Mouse (Mus musculus): ENCODE results near the gene Eif2ak4. TPM values are rescaled to one million over a fixed set of nuclear protein-coding genes. Genes with fewer than 3 reads are reported as not detected.

Gene Eif2ak4
- polyA plus RNA-seq, 1 experiment from 2014 or later: 14.2 TPM

DNA sequence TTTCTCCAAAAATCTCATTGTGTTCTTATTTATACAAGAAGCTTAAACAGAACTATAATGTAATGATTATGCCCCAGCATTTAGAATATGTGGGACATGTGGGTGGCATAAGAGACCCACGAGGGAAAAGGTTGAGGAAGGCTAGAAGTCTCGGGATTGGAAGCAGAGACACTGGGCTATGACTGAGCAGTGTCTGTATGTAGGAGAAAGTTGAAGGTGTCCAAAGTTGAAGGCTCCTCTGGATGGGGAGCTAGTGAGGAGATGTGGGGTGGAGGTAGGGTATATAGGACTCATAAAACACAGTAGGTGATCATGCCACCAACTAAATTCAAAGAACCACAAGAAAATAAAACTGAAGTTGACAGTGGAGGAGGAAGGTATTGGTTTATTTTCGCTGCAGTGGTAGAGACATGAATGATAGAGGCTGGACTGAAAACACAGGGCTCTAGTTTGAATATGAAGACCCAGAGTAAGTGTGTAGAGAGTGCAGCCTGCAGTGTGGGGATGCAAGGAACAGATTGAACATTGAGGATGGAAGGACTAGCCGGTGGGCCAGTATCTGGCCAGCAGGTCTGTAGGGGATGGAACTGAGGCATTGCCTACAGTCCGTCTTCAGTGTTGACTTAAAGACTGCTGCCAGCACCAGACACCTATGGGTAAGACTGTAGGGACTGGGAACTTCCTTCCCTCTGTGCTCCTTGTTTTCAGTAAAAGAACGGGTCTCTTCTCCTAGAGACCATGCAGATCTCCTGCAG, 27.4 kb downstream of the Eif2ak4 start:
- no peak for DNase-seq (ENCODE audit: extremely low spot score, low spot score)
- Histone ChIP-seq H3K36me3 (replicated peaks) (peaks cover 91% of the 10 kb centered on the region), H3K4me1 (no peaks in the 10 kb centered on the region), H3K9me3 (no peaks in the 10 kb centered on the region), H3K27ac (no peak overlapping the region), H3K27me3 (ENCODE audit: poor library complexity, severe bottlenecking) (no peaks in the 10 kb centered on the region), H3K4me3 (no peak overlapping the region)
- 91% methylated on average over 6 of the region's 6 CpGs for WGBS

DNA sequence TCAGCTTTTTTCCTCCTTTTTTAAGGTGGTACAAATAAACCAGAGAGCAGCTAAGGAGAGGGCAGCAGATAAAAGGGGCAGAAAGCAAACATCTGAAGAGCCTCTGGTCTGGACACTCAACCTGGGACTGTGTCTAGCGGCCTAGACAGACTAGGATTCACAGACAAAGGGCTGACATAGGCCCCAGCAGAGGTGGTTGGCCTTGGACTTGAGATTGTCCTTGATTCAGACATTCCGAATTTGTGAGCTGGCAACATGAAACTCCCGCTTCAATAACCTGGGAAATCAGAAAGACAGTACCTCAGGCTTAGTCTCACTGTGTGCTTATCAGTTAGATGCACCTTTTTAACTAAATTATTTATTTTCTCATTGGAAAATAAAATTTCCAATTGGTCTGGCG, 29.7 kb downstream of the Eif2ak4 start:
- DNase-seq (ENCODE audit: extremely low spot score, low spot score): no peak
- no peaks in the 10 kb centered on the region for H3K27me3 ChIP-seq (ENCODE audit: poor library complexity, severe bottlenecking)
- H3K4me1 ChIP-seq: no peaks in the 10 kb centered on the region
- no peak overlapping the region for H3K4me3 ChIP-seq
- peaks cover 87% of the 10 kb centered on the region for H3K36me3 ChIP-seq (replicated peaks)
- H3K27ac ChIP-seq: no peak overlapping the region
- no peaks in the 10 kb centered on the region for H3K9me3 ChIP-seq
- 89% methylated on average over 4 of the region's 4 CpGs for WGBS

DNA sequence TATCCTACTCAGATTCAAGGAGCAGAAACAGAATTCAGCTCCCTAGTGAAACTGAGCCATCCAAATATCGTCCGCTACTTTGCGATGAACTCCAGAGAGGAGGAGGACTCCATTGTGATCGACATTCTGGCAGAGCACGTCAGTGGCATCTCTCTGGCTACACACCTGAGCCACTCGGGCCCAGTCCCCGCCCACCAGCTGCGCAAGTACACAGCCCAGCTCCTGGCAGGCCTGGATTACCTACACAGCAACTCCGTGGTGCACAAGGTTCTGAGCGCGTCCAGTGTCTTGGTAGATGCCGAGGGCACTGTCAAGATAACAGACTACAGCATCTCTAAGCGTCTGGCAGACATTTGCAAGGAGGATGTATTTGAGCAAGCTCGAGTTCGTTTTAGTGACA, 33.5 kb downstream of the Eif2ak4 start:
- H3K4me1 ChIP-seq: no peaks in the 10 kb centered on the region
- H3K4me3 ChIP-seq: no peak overlapping the region
- H3K36me3 ChIP-seq (replicated peaks): peaks cover 80% of the 10 kb centered on the region
- 91% methylated on average over 15 of the region's 15 CpGs for WGBS
- no peaks in the 10 kb centered on the region for H3K9me3 ChIP-seq
- H3K27ac ChIP-seq: no peak overlapping the region
- H3K27me3 ChIP-seq (ENCODE audit: poor library complexity, severe bottlenecking): no peaks in the 10 kb centered on the region
- DNase-seq (ENCODE audit: extremely low spot score, low spot score): no peak

DNA sequence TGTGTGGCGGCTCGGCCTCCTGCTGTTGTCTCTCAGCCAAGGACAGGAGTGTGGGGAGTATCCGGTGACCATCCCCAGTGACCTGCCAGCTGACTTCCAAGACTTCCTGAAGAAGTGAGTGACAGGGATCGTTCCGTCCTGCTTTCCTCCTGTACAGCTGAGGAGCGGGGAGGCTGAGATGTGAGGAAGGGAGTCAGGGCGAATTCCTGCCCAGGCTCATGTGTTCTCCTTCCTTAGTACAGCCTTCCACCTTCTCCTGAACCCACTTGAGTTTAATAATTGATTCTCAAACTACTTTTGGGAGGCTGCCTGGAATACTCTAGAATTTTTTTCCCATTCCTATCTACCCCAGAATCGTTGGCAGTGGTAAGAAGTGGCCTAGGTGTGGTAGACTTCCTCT, 34.0 kb downstream of the Eif2ak4 start:
- Histone ChIP-seq H3K4me3 (no peak overlapping the region), H3K27me3 (ENCODE audit: poor library complexity, severe bottlenecking) (no peaks in the 10 kb centered on the region), H3K36me3 (replicated peaks) (peaks cover 80% of the 10 kb centered on the region), H3K27ac (no peak overlapping the region), H3K9me3 (no peaks in the 10 kb centered on the region), H3K4me1 (no peaks in the 10 kb centered on the region)
- 90% methylated on average over 8 of the region's 8 CpGs for WGBS
- no peak for DNase-seq (ENCODE audit: extremely low spot score, low spot score)

DNA sequence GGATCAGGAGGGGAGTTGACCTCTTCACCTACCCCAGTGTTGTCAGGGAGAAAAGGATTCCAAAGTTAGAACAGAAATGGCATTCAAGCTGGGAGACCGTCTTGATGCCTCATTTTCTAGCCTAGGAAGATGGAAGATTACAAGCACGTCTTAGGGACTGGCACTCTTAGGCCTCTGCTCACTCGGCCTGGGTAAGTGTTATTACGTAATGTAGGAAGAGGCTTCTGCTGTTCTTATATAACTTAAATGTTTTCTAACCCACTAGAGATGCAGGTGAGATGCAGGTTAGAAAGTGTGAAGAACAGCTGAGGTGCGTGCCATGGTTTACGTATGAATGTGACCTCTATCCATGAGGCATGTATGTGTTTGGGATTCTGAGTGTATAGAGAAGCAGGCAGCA, 39.9 kb downstream of the Eif2ak4 start:
- no peak for DNase-seq (ENCODE audit: extremely low spot score, low spot score)
- Histone ChIP-seq H3K36me3 (replicated peaks) (peaks cover 84% of the 10 kb centered on the region), H3K9me3 (no peaks in the 10 kb centered on the region), H3K27ac (no peak overlapping the region), H3K4me3 (no peak overlapping the region), H3K27me3 (ENCODE audit: poor library complexity, severe bottlenecking) (no peaks in the 10 kb centered on the region), H3K4me1 (no peaks in the 10 kb centered on the region)
- WGBS: 88% methylated on average over 6 of the region's 6 CpGs

DNA sequence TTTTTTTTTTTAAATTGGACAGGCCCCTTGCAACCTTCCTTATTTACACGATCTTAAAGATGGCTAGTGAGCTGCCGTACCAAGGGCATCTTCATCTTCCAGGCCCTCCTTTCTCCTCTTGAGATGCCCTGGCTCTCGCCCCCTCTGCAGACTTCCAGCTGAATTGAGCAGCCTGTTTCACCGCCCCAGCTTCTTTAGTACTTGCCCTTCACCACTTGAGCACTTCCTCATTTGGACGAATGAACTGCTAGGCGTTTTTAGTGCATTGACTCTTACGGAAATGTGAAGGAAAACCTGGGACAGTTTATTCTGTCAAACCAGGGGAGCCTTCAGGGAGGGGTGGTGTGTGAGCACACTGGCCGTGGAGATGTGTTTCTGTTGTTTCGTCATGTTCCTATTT, 40.9 kb downstream of the Eif2ak4 start:
- H3K9me3 ChIP-seq: no peaks in the 10 kb centered on the region
- 85% methylated on average over 9 of the region's 9 CpGs for WGBS
- no peak for DNase-seq (ENCODE audit: extremely low spot score, low spot score)
- H3K4me3 ChIP-seq: no peak overlapping the region
- H3K4me1 ChIP-seq: no peaks in the 10 kb centered on the region
- H3K27ac ChIP-seq: no peak overlapping the region
- no peaks in the 10 kb centered on the region for H3K27me3 ChIP-seq (ENCODE audit: poor library complexity, severe bottlenecking)
- peaks cover 90% of the 10 kb centered on the region for H3K36me3 ChIP-seq (replicated peaks)

DNA sequence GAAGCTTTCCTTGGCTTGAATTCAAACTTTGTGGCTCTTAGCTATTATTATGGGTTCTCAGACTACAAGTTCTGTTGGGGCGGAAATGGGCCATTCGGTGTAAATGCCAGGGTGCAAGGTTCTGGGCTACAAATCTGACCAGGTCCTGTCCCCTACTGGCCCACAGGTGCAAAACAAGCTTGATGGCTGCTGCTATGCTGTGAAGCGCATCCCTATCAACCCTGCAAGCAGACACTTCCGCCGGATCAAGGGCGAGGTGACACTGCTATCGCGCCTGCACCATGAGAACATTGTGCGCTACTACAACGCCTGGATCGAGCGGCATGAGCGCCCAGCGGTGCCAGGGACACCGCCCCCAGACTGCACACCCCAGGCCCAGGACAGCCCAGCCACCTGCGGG, 42.2 kb downstream of the Eif2ak4 start:
- Histone ChIP-seq H3K27me3 (ENCODE audit: poor library complexity, severe bottlenecking) (no peaks in the 10 kb centered on the region), H3K4me1 (no peaks in the 10 kb centered on the region), H3K9me3 (no peaks in the 10 kb centered on the region), H3K4me3 (no peak overlapping the region), H3K36me3 (replicated peaks) (peaks cover 92% of the 10 kb centered on the region), H3K27ac (no peak overlapping the region)
- WGBS: 82% methylated on average over 16 of the region's 16 CpGs
- no peak for DNase-seq (ENCODE audit: extremely low spot score, low spot score)

DNA sequence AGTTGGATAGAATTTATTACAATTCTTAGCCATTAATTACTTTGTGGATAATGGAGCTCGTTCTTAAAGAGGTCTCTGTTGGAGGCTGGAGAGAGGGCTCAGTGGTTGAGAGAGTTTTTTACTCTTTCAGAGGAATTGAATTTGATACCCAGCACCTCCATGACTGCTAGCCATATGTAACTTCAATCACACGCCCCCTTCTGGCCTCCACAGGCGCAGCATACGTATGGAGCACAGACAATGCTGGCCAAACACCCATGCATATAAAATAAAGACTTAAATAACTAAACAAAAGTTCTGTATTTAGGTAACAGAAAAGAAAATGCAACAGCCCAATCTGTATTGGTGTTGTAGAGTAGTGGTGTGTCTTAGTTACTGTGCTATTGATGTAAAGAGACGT, 43.2 kb downstream of the Eif2ak4 start:
- 67% methylated on average over 5 of the region's 5 CpGs for WGBS
- no peak overlapping the region for H3K27ac ChIP-seq
- H3K27me3 ChIP-seq (ENCODE audit: poor library complexity, severe bottlenecking): no peaks in the 10 kb centered on the region
- peaks cover 92% of the 10 kb centered on the region for H3K36me3 ChIP-seq (replicated peaks)
- H3K4me3 ChIP-seq: no peak overlapping the region
- H3K4me1 ChIP-seq: no peaks in the 10 kb centered on the region
- DNase-seq (ENCODE audit: extremely low spot score, low spot score): no peak
- no peaks in the 10 kb centered on the region for H3K9me3 ChIP-seq

DNA sequence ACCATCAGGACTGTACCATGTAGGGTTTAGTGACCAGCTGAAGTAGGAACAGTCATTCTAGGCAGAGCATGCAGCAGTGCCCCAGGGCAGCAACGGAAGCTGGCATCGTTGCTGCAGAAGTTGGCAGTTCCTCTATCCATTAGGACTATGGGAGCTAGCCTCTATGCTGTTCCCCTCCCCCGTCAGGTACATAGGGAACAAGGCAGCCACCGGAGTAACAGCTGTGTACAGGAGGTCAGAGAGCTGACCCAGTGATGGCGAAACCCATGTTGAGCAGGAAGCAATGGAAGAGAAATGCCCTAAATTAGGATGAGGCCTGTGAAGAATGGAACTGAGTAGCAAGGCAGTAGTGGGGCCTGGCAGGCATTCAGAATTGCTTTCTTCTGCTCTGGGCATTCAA, 53.8 kb downstream of the Eif2ak4 start:
- Histone ChIP-seq H3K27me3 (ENCODE audit: poor library complexity, severe bottlenecking) (no peaks in the 10 kb centered on the region), H3K4me1 (peaks cover 31% of the 10 kb centered on the region), H3K27ac (peak overlapping the region; percentile 26; the same call in 1 of the 2 replicates), H3K4me3 (no peak overlapping the region), H3K36me3 (replicated peaks) (peaks cover 56% of the 10 kb centered on the region), H3K9me3 (no peaks in the 10 kb centered on the region)
- no peak for DNase-seq (ENCODE audit: extremely low spot score, low spot score)
- 81% methylated on average over 5 of the region's 5 CpGs for WGBS

DNA sequence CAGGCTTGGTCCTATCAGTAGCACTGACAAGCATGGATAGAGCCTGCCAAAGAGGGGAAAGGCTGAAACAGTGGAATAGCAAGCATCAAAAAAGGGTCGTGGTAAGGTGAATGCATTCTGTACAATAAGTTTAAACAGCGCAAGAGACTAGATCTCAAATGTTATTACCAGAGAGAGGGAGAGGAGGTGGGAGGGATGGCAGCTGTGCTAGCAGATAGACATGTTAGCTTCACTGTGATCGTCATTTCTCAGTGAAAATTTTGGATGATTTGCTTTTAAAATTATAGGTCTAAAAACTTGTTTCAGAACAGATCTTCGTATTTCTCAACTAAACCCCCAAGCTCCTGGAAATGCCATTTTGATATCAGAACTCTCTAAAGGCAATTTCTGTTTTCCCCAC, 54.3 kb downstream of the Eif2ak4 start:
- peaks cover 53% of the 10 kb centered on the region for H3K36me3 ChIP-seq (replicated peaks)
- peaks cover 33% of the 10 kb centered on the region for H3K4me1 ChIP-seq
- DNase-seq (ENCODE audit: extremely low spot score, low spot score): no peak
- whole genome bisulfite sequencing: 95% methylated on average over 4 of the region's 4 CpGs
- H3K4me3 ChIP-seq: no peak overlapping the region
- no peaks in the 10 kb centered on the region for H3K27me3 ChIP-seq (ENCODE audit: poor library complexity, severe bottlenecking)
- H3K27ac ChIP-seq: no peak overlapping the region
- no peaks in the 10 kb centered on the region for H3K9me3 ChIP-seq

DNA sequence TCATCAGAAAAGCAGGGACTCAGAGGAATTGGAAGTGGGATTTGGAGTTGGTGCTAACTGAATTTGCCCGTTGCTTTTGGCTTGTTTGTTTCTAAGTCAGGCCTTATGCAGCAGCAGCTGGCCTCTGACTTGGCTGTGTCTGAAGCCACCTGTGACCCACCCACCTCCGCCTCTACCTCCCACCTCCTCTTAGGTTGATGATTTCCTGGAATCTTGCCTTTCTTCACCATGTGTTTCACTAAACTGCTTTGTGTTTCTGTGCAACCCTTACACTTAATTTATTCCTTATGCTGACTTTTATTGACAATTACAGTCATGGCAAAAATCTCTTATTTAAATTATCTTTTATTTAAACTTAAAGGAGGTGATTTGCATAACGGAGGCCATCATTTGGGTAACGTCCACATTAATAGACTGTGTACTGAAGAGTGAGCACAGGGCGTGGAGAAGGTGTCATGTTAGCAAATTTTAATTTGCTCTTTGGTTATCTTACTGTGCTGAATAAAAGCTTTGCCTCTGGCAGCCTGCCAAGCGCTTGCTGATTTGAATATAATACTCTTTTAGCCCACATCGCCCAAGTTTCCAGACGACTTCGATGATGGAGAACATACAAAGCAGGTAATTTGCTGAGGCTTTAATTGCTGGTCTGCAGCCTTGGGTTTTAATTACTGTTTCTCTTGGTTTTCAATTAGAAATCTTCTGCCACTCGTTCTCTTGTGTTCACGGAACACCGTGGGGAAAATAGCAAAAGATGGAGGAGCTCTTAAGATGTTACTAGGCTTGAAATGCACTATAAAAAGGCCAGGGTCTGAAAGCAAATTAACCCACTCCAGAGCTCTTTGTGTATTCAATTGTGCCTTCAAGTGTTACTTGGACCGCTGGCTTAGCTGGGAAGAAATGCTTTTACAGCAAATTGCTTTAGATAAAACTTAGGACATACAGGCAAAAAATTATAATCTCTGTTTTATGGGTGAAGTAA, 57.6 kb downstream of the Eif2ak4 start:
- Histone ChIP-seq H3K27ac (no peak overlapping the region), H3K27me3 (ENCODE audit: poor library complexity, severe bottlenecking) (no peaks in the 10 kb centered on the region), H3K36me3 (replicated peaks) (peaks cover 56% of the 10 kb centered on the region), H3K9me3 (no peaks in the 10 kb centered on the region), H3K4me1 (peaks cover 31% of the 10 kb centered on the region), H3K4me3 (no peak overlapping the region)
- WGBS: 72% methylated on average over 13 of the region's 13 CpGs
- DNase-seq (ENCODE audit: extremely low spot score, low spot score): no peak

DNA sequence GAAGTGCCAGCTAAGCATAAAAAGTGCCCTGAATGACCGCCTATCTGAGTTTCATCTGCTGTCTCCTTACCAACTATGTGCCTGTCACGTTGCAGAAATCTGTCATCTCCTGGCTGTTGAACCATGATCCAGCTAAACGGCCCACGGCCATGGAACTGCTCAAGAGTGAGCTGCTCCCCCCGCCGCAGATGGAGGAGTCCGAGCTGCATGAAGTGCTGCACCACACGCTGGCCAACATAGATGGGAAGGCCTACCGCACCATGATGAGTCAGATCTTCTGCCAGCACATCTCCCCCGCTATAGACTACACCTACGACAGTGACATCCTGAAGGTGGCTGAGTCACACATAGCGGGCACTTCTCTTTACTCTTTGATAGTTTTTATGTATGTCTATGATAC, 59.8 kb downstream of the Eif2ak4 start:
- no peaks in the 10 kb centered on the region for H3K27me3 ChIP-seq (ENCODE audit: poor library complexity, severe bottlenecking)
- WGBS: 87% methylated on average over 12 of the region's 12 CpGs
- H3K36me3 ChIP-seq (replicated peaks): peaks cover 47% of the 10 kb centered on the region
- H3K9me3 ChIP-seq: no peaks in the 10 kb centered on the region
- no peak for DNase-seq (ENCODE audit: extremely low spot score, low spot score)
- no peak overlapping the region for H3K4me3 ChIP-seq
- no peak overlapping the region for H3K27ac ChIP-seq
- H3K4me1 ChIP-seq: peaks cover 19% of the 10 kb centered on the region

DNA sequence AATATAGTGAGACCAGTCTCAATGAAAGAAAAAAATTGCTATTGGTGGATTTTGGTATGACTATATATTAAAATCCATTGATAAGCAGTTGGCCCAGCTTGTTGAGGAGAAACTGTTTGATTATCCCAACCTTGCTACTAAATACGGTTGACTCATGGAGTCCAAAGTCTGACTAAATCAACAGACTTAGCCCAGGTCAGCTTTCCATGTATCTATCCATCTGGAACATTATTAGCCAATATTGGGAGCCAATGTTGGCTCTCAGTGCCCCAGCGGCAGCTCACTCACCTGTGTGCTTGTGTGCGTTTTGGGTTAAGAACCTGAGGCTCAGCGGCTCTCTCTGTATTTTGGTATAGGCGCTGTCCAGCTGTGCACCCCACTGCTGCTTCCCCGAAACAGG, 62.6 kb downstream of the Eif2ak4 start:
- Histone ChIP-seq H3K27ac (no peak overlapping the region), H3K4me3 (no peak overlapping the region), H3K9me3 (no peaks in the 10 kb centered on the region), H3K4me1 (peaks cover 11% of the 10 kb centered on the region), H3K27me3 (ENCODE audit: poor library complexity, severe bottlenecking) (no peaks in the 10 kb centered on the region), H3K36me3 (replicated peaks) (peaks cover 33% of the 10 kb centered on the region)
- WGBS: 91% methylated on average over 6 of the region's 6 CpGs
- no peak for DNase-seq (ENCODE audit: extremely low spot score, low spot score)

Measured in forebrain, embryonic 10.5 days (tissue).